Mouse (Mus musculus) frontal cortex, postnatal 14 days (tissue): ENCODE measurements at regions not wholly inside any gene's neighbourhood (a gene's known extent, or its start where the extent isn't known, plus 50 kb on each side); places are given as distances from the start of the nearest gene placed in this dataset.
A peak's percentile ranks its signal among the peaks of the same experiment; 100 is the strongest.

Source experiments
- DNase-seq, 2 experiments: peaks; one replicate each; pipeline ENCODE4 v3.0.0; 2022; ENCODE audit warnings: low spot score in 2 of 2

- DNase-seq: no peak
Observed at GRCm38 (mm10) chr8:86428998-86429651, 151.4 kb downstream of the Abcc12 start.

DNA sequence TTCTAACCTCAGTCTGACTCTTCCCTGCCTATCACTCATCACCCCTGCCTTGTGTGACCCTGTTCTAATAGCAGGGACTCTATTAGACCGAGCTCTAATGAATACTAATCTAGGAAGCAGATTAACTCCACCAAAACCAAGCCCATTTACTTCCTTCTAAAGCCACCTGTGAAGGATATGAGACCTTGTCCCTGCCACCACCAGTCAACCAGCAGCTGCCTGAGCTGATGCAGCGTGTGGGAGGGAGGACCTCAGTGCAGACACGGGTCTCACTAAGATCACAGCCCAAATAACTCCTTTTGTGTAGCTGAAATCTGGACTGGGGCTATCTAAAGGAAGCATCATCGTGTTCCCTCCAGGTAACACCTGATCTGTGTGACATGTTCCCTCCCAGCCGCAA, 152.4 kb downstream of the Abcc12 start:
- DNase-seq: no peak

- DNase-seq: no peak
Observed at GRCm38 (mm10) chr8:86426056-86426455, 154.4 kb downstream of the Abcc12 start.

DNA sequence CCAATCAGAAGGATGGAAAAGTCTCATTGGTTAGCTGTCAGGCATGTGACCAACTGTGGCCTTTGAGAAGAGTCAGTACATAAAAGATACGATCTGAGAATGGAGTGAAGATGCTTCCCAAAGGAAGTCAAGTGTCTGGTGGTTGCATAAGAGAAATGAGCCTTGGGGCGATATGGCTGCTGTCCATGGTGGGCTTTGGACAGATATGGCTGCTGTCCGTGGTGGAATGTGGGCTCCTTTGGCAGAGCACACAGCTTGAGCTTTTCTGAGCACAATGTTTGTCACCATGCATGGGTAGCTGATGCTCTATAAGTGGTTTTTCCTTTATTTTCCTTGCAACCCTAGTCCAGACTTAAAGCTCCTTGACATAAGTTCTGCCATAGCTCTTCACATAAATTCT, 155.1 kb downstream of the Abcc12 start:
- DNase-seq: no peak

- no peak for DNase-seq
Observed at GRCm38 (mm10) chr8:86419059-86419651, 161.3 kb downstream of the Abcc12 start.

DNA sequence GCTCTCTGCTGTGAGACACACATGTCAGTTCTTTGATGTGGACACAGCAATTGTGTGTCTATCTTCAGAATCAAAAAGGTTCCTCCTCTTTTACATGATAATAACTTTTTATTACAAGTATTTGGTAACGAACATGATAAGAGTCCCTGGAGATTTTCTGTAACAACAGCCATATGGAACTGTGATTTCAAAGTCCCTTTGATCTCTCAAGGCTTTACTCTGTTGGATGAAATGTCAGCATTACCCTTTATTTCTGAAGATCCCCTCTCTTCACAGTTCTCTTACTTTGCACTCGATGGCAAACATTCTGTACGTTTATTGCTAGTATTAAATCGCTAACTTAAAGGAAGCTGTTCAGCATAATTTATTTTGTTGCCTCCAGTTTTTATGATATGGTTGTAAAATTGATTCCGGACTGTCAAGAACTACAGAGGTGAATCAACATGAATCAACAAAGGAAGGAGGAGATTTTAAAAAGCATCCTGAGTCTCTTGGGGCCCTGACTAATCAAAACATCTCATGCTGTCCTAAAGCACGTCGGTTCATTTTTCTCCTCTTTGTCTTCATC, 162.0 kb downstream of the Abcc12 start:
- no peak for DNase-seq

GRCm38 (mm10) chr8:86415208-86415607, 165.3 kb downstream of the Abcc12 start:
- no peak for DNase-seq

- no peak for DNase-seq
Observed at GRCm38 (mm10) chr8:86411232-86411631, 169.3 kb downstream of the Abcc12 start.

DNA sequence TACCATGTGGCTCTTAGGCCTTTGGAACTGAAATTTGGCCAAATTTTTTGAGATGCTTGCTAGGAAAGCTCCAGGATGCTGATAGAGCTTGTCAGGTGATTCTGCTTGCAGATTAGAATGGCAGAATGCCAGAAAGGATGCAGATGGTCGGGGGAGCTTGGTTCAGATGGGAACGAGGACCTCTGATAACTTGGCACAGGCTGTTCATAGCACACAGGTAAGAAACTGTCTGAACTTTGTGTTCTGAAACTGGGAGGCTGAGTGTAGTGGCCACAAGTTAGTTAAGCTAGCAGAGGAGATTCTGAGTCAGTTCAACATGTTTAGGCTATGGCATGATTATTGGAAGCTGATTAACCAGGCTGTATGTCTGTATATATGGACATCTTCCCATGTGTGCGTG, 174.3 kb downstream of the Abcc12 start:
- no peak for DNase-seq

- DNase-seq: no peak
Observed at GRCm38 (mm10) chr8:86403434-86403833, 177.1 kb downstream of the Abcc12 start.

DNA sequence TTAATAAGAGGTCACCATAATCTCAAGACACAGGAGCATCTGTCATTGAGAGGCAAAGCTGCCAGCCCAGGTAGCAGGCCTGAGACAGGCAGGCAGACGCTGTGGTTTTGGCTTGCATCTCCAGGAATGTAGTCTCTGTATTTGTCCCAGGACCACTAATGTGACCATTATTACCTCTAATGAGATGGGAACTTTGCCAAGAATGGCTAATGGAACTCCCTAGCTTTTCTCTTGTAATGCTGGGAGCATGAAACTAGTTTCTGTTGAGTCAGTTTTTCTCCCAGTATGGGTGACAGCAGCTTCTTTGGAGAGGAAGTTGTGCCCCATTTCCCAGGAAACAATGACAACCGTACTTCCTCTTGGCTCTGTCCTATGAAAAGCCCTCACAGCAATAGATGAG, 178.5 kb downstream of the Abcc12 start:
- DNase-seq: no peak

- DNase-seq: no peak
Observed at GRCm38 (mm10) chr8:86395121-86395520, 185.4 kb downstream of the Abcc12 start.

DNA sequence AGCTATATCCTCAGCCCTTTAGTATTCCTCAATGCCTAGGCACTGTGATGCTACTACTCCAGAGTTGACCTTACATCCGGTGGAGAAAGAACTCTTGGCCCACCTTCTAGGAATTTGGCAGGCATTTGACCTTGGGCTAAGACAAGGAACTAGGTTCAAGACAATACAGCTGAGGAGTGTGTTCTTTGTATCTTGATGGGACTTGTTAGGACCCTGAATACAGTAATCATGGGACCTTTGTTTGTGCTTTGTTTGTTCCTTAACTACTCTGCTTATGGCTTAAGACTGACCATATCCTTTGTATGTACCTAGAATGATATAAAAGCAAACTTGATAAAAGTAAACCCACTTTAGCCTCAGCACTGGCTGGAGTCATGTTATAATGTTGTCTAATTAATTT, 186.7 kb downstream of the Abcc12 start:
- no peak for DNase-seq

DNA sequence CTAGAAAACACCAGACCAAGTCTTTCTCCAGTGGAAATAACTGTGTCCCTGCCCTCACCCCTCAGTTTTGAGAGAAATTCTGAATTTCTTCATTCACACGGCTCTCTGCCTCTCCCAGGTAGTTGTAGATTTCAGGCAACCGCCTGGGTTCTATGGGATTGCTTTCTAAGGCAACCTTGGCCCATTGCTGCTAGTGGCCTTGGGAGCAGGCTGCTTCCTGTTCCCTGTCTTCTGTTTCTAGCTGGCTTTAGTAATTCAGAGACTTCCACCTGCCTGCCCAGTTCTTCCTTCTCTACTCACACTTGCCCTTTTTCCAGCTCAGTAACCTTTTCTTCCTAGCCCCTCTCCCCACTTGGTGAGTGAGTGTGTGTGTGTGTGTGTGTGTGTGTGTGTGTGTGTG, 187.1 kb downstream of the Abcc12 start:
- DNase-seq: no peak

DNA sequence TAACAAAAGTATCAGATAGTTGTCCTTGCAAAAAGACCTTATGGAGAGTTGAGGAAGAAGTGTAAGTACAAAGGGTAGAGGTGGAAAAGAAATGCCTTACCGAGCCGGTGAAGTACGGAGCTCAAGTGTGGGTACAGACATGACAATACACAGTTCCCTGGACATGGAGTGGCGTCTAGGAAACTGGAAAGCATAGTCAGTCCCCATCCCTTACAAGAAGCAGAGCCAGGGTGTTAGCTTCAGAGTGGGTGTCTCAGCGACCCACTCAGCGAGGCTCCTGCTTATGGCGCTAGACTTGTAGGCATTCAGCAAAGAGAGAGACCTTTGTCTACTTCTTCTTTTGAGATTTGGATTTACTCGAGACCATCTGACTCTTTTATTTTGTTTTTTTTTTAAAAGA, 189.8 kb downstream of the Abcc12 start:
- no peak for DNase-seq

GRCm38 (mm10) chr8:86389690-86390671, 190.5 kb downstream of the Abcc12 start:
- DNase-seq: peak; percentile 67 to 82

GRCm38 (mm10) chr8:86385236-86385635, 195.2 kb downstream of the Abcc12 start:
- DNase-seq: no peak

- no peak for DNase-seq
Observed at GRCm38 (mm10) chr8:86381977-86382376, 198.5 kb downstream of the Abcc12 start.

DNA sequence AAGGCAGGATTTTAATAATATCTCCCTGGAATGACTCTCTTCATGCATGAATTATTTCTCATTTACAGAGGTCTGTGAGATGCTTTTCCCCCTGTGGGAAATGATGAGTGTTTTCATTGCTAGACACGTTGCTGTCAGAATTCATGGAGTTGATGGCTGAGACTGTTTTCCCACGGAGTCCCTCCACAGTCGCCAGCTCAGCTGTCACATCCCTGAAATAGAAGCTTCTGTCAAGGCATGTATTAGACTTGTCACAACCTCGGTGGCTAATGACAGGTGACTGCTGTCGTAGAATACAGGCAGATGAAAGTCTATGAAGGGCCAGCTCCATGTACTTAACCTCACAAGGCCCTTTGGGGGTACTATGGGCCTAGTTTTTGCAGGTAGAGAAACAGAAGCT, 212.4 kb downstream of the Abcc12 start:
- no peak for DNase-seq

DNA sequence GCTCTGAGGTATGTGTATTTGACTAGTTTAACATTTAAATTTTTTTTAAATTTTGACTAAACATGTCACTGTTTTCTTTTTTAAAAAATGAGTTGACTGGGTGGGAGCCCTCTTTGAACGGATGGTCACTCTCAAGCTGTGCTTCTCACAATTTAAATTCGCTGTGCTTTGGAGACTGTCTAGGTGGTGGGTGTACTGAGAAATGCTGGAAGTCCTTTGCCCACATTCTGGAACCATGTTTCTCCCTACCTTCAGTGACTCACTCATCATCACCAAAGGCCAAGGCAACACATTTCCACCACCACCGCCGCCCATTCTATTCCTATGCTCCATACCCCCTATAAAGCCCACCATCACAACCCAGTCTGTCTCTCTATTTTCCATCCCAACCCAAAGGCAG, 213.8 kb downstream of the Abcc12 start:
- DNase-seq: no peak

DNA sequence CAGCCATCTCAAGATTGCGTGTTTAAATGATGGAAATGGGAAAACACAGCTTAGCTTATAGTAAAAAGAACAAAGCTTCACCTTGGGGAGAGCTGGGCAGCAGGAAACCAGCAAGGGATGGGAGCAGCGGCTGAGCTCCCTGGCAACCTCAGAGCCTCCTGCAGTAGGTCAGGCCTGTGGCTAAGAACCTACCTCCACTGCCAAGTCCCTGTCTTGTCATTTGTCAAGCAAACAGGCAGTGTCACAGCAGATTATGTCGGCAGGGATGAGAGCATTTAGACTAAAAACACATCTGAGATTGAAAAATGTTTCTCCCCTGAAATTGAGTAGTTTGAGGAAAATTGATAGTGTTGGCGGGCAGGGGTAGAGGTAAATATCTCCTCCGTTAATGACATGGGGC, 214.8 kb downstream of the Abcc12 start:
- DNase-seq: no peak

GRCm38 (mm10) chr8:86364898-86365297, 215.6 kb downstream of the Abcc12 start:
- no peak for DNase-seq
